Mouse (Mus musculus) embryonic fibroblast, embryonic 13.5 days (primary cell): ENCODE data around the gene Vmn1r40.

Experiments
- CTCF ChIP-seq: IDR thresholded peaks from 2 replicates; pipeline ENCODE4 v1.5.1; 2011; ENCODE audit warnings: mild to moderate bottlenecking, control low read depth, low read length, moderate library complexity, borderline replicate concordance; ENCODE audit not compliant: insufficient read depth
- POLR2A ChIP-seq: IDR thresholded peaks from 2 replicates; pipeline ENCODE4 v1.6.1; 2011; ENCODE audit warnings: low read depth, mild to moderate bottlenecking, control low read depth, low read length, moderate library complexity

GRCm38 (mm10) chr6:89671431-89671830, 35.9 kb upstream of the Vmn1r40 start:
- TF ChIP-seq CTCF = no peak
- no peak for TF ChIP-seq POLR2A
